Comparison of ENCODE assay signal across 8 mouse cellular contexts in the genomic region with DNA sequence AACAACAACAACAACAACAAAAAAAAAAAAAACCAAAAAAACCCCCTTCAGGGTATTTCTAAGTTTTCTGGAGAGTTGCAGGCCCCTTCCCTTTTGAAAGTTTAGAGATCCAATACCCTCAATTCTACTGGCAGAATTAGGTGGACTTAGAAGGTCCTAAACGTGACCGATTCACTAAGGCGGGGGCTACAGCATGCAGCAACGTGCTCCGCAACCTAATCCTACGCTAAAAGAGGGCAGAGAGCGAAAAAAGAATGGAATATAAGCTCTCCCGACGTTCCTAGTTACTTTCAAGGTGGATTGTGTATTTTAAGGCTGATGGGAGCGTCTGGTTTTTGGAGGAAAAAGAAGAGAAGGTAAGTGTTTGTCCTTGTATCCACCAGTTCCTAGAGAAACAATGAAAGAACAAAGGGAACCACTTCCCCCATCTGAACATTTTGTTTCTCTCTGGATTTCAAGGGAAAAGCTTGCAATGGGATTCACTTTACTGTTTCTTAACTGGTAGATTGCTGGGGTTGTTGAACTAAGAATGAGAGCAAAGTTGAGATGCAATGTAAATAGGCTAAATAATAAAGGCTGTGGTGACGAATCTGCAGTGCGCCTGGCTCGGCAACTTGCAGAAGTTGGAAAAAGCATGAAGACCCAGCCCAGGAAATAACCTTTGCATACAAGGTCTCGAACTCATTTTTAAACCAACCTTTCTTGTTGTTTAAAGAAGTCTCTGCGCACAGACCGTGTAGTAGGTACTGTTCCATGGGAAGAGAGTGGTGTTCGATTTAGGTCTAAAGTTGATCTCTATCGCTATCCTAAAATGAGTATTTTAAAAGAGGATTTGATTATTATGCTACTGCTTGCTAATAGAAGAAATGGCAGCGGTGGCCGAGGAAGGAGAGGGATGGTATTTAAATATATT. TPM values are rescaled to one million over a fixed set of nuclear protein-coding genes. Genes with fewer than 3 reads are reported as not detected.
DNase-seq lines count a peak whose midpoint lies in the region; ATAC-seq and TF ChIP-seq lines count a peak whose summit lies in the region.

Mllt10 (plus strand) TSS at position 222 of the 913 bp plus-strand sequence.

- ATAC-seq in kidney, embryonic 14.5 days (ENCODE audit: low FRiP score, low TSS enrichment): no peak
- ATAC-seq in stomach, postnatal 0 days (ENCODE audit: low FRiP score, low TSS enrichment): no peak
- no peak for ATAC-seq in cerebellum, adult (ENCODE audit: insufficient number of reproducible peaks, low FRiP score, low TSS enrichment)

- peak within 1 kb of the TSS; percentile 95 for H3K4me3 ChIP-seq in testis, adult 2 months (ENCODE audit: control insufficient read depth, low read depth, low read length)
- peak within 1 kb of the TSS; percentile 74 for H3K4me3 ChIP-seq in heart, adult 2 months
- H3K4me3 ChIP-seq in kidney, embryonic 14.5 days (ENCODE audit: low read length): peak within 1 kb of the TSS; percentile 60
- H3K4me3 ChIP-seq in macrophage (ENCODE audit: inconsistent target): peak within 1 kb of the TSS; percentile 64
- H3K4me3 ChIP-seq in stomach, postnatal 0 days (ENCODE audit: low read depth, low read length): peak within 1 kb of the TSS; percentile 59

- H3K4me1 ChIP-seq in testis, adult 2 months (ENCODE audit: control insufficient read depth, insufficient read depth, low read length): peaks cover 10% of the 10 kb centered on the region
- H3K4me1 ChIP-seq in heart, adult 2 months (ENCODE audit: control insufficient read depth, insufficient read depth, low read length): peaks cover 6% of the 10 kb centered on the region
- H3K4me1 ChIP-seq in kidney, embryonic 14.5 days (ENCODE audit: control insufficient read depth, insufficient read depth, low read length): peaks cover 14% of the 10 kb centered on the region
- no peaks in the 10 kb centered on the region for H3K4me1 ChIP-seq in stomach, postnatal 0 days (replicated peaks; ENCODE audit: control insufficient read depth, insufficient read depth)

- no peak for TF ChIP-seq EP300 in heart, adult 2 months (IDR thresholded peaks at IDR 0.05; ENCODE audit: insufficient read depth, low read depth, low read length)
- TF ChIP-seq EP300 in stomach, postnatal 0 days (optimal IDR thresholded peaks at IDR 0.05): no peak

- H3K9ac ChIP-seq in heart, adult 2 months (ENCODE audit: low read depth, low read length): peak within 1 kb of the TSS; percentile 95
- H3K9ac ChIP-seq in kidney, embryonic 14.5 days (ENCODE audit: low read depth, low read length): peak within 1 kb of the TSS; percentile 94
- peak within 1 kb of the TSS; percentile 84 for H3K9ac ChIP-seq in stomach, postnatal 0 days (ENCODE audit: low read length)

- H3K4me2 ChIP-seq in kidney, embryonic 14.5 days (replicated peaks; ENCODE audit: low read depth, low read length): peak within 1 kb of the TSS; percentile 86
- H3K4me2 ChIP-seq in stomach, postnatal 0 days (replicated peaks; ENCODE audit: low read depth): peak within 1 kb of the TSS; percentile 86

- WGBS in heart, adult 2 months: 13% methylated on average over 20 of the region's 20 CpGs
- WGBS in kidney, embryonic 14.5 days: 1% methylated on average over 20 of the region's 20 CpGs
- 37% methylated on average over 17 of the region's 20 CpGs for WGBS in macrophage (ENCODE audit: missing documents)
- WGBS in stomach, postnatal 0 days: 13% methylated on average over 20 of the region's 20 CpGs

- H3K27me3 ChIP-seq in testis, adult 2 months (ENCODE audit: control insufficient read depth, insufficient read depth, low read length): no peaks in the 10 kb centered on the region
- H3K27me3 ChIP-seq in heart, adult 2 months (ENCODE audit: control insufficient read depth, insufficient read depth, low read length): no peaks in the 10 kb centered on the region
- no peaks in the 10 kb centered on the region for H3K27me3 ChIP-seq in kidney, embryonic 14.5 days (ENCODE audit: control insufficient read depth, insufficient read depth, low read length)
- no peaks in the 10 kb centered on the region for H3K27me3 ChIP-seq in stomach, postnatal 0 days (ENCODE audit: control insufficient read depth, insufficient read depth, low read length)

- no peak for TF ChIP-seq CTCF in testis, adult 2 months (IDR thresholded peaks at IDR 0.05; ENCODE audit: control insufficient read depth, insufficient read depth, insufficient replicate concordance, low read depth, low read length)
- no peak for TF ChIP-seq CTCF in heart, adult 2 months (IDR thresholded peaks at IDR 0.05)
- TF ChIP-seq CTCF in stomach, postnatal 0 days (IDR thresholded peaks at IDR 0.05; ENCODE audit: low read depth): no peak

- no peak for DNase-seq in testis, postnatal 14 days (ENCODE audit: low spot score)
- DNase-seq in embryo, embryonic 9.5 days (ENCODE audit: extremely low spot score): peak; percentile 71
- no peak for DNase-seq in heart, adult 2 months
- DNase-seq in stomach, postnatal 0 days (ENCODE audit: low spot score): peak; percentile 50

- H3K9me3 ChIP-seq in kidney, embryonic 14.5 days (ENCODE audit: control insufficient read depth, low read length): no peaks in the 10 kb centered on the region
- no peaks in the 10 kb centered on the region for H3K9me3 ChIP-seq in stomach, postnatal 0 days (ENCODE audit: control insufficient read depth, low read length)

- intact Hi-C loops in heart, adult 2 months (cut with DNase I): loop anchor here (10.0 kb wide), 1 partner anchor 940 kb away; the partner anchor contains the start of genes 4930426L09Rik and Pip4k2a

- peak within 1 kb of the TSS; percentile 85 for H3K27ac ChIP-seq in testis, adult 2 months (ENCODE audit: control insufficient read depth, insufficient read depth, low read depth, low read length)
- peak within 1 kb of the TSS; percentile 98 for H3K27ac ChIP-seq in heart, adult 2 months
- H3K27ac ChIP-seq in kidney, embryonic 14.5 days (ENCODE audit: low read depth, low read length): peak within 1 kb of the TSS; percentile 99
- H3K27ac ChIP-seq in macrophage: peak within 1 kb of the TSS; percentile 70
- peak within 1 kb of the TSS; percentile 100 for H3K27ac ChIP-seq in stomach, postnatal 0 days (replicated peaks)

- H3K36me3 ChIP-seq in testis, adult 2 months (ENCODE audit: control insufficient read depth, insufficient read depth, low read length): no peaks in the 10 kb centered on the region
- H3K36me3 ChIP-seq in heart, adult 2 months (ENCODE audit: control insufficient read depth, insufficient read depth, low read length): peaks cover 4% of the 10 kb centered on the region
- H3K36me3 ChIP-seq in kidney, embryonic 14.5 days (ENCODE audit: control insufficient read depth, insufficient read depth, low read length): no peaks in the 10 kb centered on the region
- no peaks in the 10 kb centered on the region for H3K36me3 ChIP-seq in macrophage (ENCODE audit: inconsistent target)
- H3K36me3 ChIP-seq in stomach, postnatal 0 days (ENCODE audit: control insufficient read depth, insufficient read depth, low read length): no peaks in the 10 kb centered on the region

- no peaks in the 10 kb centered on the region for H3K79me2 ChIP-seq in heart, adult 2 months (replicated peaks; ENCODE audit: control insufficient read depth, insufficient read depth, low read length)
- H3K79me2 ChIP-seq in macrophage (ENCODE audit: inconsistent target): no peaks in the 10 kb centered on the region

- no peak for TF ChIP-seq POLR2A in testis, adult 2 months (IDR thresholded peaks at IDR 0.05; ENCODE audit: control insufficient read depth, low read depth, low read length)
- no peak for TF ChIP-seq POLR2A in heart, adult 2 months (IDR thresholded peaks at IDR 0.05; ENCODE audit: insufficient read depth, low read depth, low read length)

RNA-seq across cellular contexts. Expression of gene Mllt10, which starts in this region (rescaled TPM):
- 155 and 165 TPM in 2 replicates for polyA plus RNA-seq in testis, adult 2 months (2012; rRNA removed)
- total RNA-seq in heart, adult 2 months (2021): 10 to 100 TPM; 32.5 to 32.8 TPM
- polyA plus RNA-seq in heart, adult 2 months (2012; rRNA removed): 20.6 and 23.3 TPM in 2 replicates
- 58.7 and 74.9 TPM in 2 replicates for polyA plus RNA-seq in kidney, embryonic 14.5 days (2014; fragmentation: Nextera tagmentation; extraction: Ambion mirVana)
- total RNA-seq in macrophage (2018; cell fraction: chromatin; rRNA removed): 100 to 1,000 TPM in 22 of 26 experiments, 10 to 100 TPM in 4; 46.2 to 299 (median 188) TPM
- 10 to 100 TPM in 24 of 26 experiments, 1 to 10 TPM in 2; 4.9 to 29.0 (median 20.5) TPM for total RNA-seq in macrophage (2018; cell fraction: cytosol; rRNA removed)
- total RNA-seq in macrophage (2018; cell fraction: nucleus; rRNA removed): 100 to 1,000 TPM in 9 of 26 experiments, 10 to 100 TPM in 17; 34.7 to 160 (median 79.6) TPM
- polyA plus RNA-seq in macrophage (2018): 14.8 to 17.0 TPM (median 16.7 TPM) in 3 replicates
- 25.9 and 27.4 TPM in 2 replicates for polyA plus RNA-seq in stomach, postnatal 0 days (2015; fragmentation: Nextera tagmentation; extraction: Ambion mirVana)

Comparison
In these comparisons a context has a peak if more than half of its experiments do, and no peak if none do; other contexts are left out.
1. DNase-seq: peak in embryo, embryonic 9.5 days (single experiment) and stomach, postnatal 0 days (single experiment); none in testis, postnatal 14 days (single experiment) and heart, adult 2 months (0 of 2).
2. Peak in every context shown above with its lines, with median percentiles within 50 percentile points of each other: H3K27ac ChIP-seq, H3K4me3 ChIP-seq and H3K9ac ChIP-seq.